Mouse (Mus musculus): ENCODE measurements around the gene Neu1.

GRCm38 (mm10) chr17:34924258-34924657 is 6.8 kb upstream of the Neu1 start:
- TF ChIP-seq POLR2A (IDR thresholded peaks at IDR 0.05; ENCODE audit: insufficient read depth, low read depth, low read length) (no peak), CTCF (IDR thresholded peaks at IDR 0.05; ENCODE audit: insufficient read depth, low read depth, low read length) (no peak)
